Mouse (Mus musculus): Measurements from ENCODE around the gene Slc39a8.

DNA sequence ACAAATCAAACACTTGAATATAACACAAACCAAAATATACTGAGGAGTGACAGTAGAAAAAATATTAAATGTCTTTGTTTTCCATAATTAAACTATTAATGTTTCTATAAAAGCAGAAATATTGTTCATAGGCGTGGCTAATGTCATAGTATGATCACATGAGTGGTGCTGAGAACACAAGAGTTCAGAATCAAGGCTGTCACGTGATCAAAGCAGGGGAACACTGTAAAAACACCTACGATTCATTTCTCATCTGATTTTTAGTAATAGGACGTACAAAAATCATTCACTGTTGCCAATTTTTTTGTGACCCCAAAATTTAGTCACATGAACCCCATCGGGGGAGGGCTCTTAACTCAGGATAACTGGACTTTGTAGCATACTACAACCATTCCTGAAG lies 47.2 kb downstream of the Slc39a8 start:
- no peak for TF ChIP-seq CTCF (IDR thresholded peaks at IDR 0.05; ENCODE audit: low read depth)
- TF ChIP-seq EP300 (IDR thresholded peaks at IDR 0.05; ENCODE audit: low read depth) = no peak

All from liver, embryonic 14.5 days (tissue).